Mouse (Mus musculus): ENCODE data around the gene Pdpn.

Pdpn gene

DNA sequence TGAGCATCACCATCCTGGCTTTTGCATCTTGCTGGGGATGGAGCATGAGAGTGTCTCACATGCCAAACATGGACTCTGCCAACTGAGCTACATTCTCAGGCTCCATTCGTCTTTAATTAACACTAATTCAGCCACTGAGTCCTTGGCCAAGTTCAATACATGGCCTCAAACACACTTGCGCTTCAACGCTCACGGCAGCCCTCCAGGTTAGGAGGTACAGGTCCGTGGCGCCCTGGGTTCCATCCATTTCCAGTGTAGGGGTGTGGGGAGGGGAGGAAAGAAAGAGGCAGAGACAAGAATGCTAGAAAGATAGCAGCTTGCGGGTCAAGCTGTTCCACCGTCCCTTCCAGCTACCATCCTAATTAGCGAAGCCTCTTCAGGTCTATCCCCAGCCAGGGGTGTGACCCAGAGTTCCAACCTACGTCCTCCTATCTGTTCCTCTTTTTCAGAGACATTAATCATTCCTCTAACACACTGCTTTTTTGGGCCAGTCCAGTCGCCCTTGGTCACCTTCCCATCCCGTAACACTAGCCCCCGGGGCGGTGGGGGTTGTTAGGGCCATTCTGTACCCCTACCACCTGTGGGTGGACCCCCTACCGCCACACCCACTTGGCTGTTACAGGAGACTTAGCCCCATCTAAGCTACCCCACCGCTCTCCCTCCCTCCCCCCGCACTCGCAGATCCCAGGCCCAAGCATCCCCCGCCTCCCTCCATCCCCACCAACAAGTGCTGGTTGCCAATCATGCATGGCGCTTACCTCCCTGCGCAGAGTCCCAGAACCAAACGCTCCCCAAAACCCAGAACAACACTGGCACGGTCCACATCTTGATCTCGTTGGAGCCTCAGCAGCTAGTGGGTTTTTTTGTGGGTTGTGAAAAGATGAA lies 691 bp downstream of the Pdpn start:
- ATAC-seq (ENCODE audit: low TSS enrichment): no peak

- ATAC-seq (ENCODE audit: low TSS enrichment): no peak
These were observed 2.3 kb downstream of the Pdpn start for GRCm38 (mm10) chr4:143297016-143297556.

DNA sequence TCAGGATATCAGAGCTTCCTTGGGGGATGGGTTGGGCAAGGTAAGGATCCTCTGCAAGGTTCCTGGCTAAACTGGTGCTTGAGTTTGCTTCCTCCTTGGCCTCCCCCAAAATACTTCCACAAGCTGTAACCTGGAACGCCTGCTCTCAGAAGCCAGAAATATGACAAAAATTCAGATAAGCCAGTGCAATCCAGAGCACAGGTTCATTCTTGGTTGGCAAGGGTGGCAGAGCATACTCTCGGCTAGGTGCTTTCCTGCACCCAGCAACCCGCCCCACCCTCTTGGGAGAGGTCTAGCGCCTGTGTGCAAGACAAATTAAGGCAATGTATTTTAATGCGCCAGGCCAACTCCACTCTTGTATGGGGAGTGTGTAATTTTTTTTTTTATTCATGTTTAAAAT lies 3.2 kb downstream of the Pdpn start:
- no peak for ATAC-seq (ENCODE audit: low TSS enrichment)

GRCm38 (mm10) chr4:143294324-143294723 lies 5.0 kb downstream of the Pdpn start:
- no peak for ATAC-seq (ENCODE audit: low TSS enrichment)

DNA sequence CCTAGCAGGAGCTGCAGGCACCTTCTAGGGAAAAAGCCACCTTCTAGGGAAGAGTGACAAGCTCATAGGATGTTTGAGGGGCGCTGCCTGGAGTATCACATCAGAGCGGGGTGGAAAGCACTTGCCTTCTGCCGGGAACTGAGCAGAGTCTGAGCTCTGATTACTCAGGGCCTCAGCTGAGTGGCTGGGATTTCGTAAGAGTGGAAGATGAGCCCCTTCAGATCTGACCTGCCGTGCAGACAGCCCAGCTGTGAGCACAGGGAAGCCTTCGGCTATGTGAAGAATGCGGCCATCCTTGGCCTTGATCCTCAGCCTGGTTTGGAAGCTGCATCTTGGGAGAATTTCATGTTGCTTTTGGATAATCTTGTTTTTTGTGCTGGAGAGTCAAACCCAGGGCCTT lies 10.5 kb downstream of the Pdpn start:
- no peak for ATAC-seq (ENCODE audit: low TSS enrichment)

DNA sequence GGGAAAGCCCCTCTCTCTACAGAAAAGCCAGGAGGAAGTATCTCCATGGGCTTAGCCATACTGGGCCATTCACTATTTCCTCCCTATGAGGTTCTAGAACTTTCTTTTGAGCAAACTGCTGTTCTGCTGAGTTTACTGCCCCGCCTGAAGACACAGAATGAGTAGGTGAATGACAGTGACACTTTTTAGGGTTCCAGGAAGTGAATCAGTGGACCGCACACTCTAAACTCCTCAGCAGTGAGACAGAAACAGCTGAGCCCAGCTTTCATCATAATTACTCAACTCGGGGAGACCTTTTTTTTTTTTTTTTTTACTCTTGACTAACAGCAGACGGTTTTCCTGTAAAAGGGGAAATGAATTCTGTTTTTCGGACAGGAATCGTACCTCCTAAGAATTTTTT lies 10.9 kb downstream of the Pdpn start:
- no peak for ATAC-seq (ENCODE audit: low TSS enrichment)

- no peak for ATAC-seq (ENCODE audit: low TSS enrichment)
These were observed 12.3 kb downstream of the Pdpn start for GRCm38 (mm10) chr4:143287065-143287464.

- ATAC-seq (ENCODE audit: low TSS enrichment): no peak
These were observed 19.2 kb downstream of the Pdpn start for GRCm38 (mm10) chr4:143280166-143280565.

DNA sequence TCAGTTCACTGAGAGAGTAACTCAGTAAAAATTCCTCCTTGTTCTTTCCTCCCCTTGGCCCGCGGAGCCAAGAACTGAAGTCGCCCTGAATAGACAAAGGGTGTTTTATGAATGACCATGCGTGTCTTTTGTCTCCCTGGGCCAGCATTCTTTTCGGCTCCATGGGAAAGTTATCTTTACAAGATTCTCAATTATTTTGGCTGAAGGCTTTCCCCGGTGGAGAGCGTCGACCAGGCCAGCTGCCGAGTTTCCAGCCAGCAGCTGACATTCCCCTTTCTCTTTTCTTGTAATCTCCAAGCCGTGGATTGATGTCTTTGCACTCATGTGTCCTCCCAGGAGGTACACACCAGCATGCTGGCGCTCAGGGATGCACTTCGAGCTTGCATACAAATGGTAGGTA lies 19.7 kb downstream of the Pdpn start:
- ATAC-seq (ENCODE audit: low TSS enrichment): no peak

DNA sequence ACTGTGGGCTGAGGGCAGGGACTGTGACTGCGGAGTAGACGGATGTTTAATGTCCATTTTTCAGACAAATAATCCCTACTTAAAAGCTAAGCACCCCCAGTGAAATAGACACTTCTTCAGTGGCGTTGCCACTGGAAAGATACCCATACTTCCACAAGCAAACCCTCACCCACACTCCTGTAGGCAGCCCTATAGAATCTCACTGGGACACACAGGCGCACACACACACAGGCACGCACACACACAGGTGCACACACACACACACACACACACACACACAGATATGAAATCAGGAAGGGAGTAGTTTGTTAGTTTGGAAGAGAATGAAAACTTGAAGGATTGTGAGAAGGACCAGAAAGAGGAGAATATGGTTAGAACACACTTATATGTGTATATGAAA lies 20.3 kb downstream of the Pdpn start:
- ATAC-seq (ENCODE audit: low TSS enrichment): no peak

GRCm38 (mm10) chr4:143278429-143278871 lies 20.9 kb downstream of the Pdpn start:
- peak; percentile 91 for ATAC-seq (ENCODE audit: low TSS enrichment)

- ATAC-seq (ENCODE audit: low TSS enrichment): no peak
These were observed 22.0 kb downstream of the Pdpn start for GRCm38 (mm10) chr4:143277319-143277718.

DNA sequence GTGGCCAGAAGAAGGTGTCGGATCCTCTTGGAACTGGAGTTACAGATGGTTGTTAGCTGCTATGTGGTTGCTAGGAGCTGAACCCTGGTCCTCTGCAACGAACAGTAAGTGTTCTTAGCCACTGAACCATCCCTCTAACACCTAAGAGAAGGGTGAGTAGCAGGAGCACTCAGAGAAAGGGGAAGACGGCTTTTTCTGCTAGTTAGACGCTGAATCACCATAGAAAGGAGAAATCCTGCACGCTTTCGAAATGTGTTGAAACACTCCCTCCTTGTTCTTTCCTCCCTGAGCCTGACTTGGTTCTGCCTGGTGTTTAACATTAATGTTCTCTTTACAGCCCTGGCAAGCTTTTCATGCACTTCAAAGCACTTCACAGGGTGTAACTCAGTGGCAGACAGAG lies 27.8 kb downstream of the Pdpn start:
- ATAC-seq (ENCODE audit: low TSS enrichment): no peak

GRCm38 (mm10) chr4:143270903-143271302 lies 28.5 kb downstream of the Pdpn start:
- ATAC-seq (ENCODE audit: low TSS enrichment): no peak

DNA sequence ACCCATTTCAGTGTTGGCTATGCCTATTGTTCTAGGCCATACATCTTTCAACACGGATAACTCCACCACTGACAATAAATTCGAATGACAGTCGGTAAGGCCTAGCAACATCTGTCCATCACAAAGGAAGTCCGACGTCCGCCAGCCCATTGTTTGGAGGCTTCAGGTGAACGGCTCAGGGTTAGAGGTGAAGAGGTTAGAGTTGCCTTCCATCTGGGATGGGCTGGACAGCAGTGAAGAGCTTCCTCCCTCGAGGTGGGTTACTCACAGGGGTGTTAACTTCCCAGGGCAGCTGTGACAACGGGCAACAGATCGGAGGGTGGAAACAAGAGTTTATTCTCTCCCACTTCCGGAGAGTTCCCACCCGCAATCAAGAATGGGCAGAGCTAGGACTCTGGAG lies 36.7 kb downstream of the Pdpn start:
- no peak for ATAC-seq (ENCODE audit: low TSS enrichment)

- no peak for ATAC-seq (ENCODE audit: low TSS enrichment)
These were observed 39.5 kb downstream of the Pdpn start for GRCm38 (mm10) chr4:143259718-143260349.

GRCm38 (mm10) chr4:143258517-143258916 lies 40.8 kb downstream of the Pdpn start:
- ATAC-seq (ENCODE audit: low TSS enrichment): peak; percentile 50; the same call in 1 of the 2 replicates

GRCm38 (mm10) chr4:143257971-143258370 lies 41.4 kb downstream of the Pdpn start:
- ATAC-seq (ENCODE audit: low TSS enrichment): no peak

DNA sequence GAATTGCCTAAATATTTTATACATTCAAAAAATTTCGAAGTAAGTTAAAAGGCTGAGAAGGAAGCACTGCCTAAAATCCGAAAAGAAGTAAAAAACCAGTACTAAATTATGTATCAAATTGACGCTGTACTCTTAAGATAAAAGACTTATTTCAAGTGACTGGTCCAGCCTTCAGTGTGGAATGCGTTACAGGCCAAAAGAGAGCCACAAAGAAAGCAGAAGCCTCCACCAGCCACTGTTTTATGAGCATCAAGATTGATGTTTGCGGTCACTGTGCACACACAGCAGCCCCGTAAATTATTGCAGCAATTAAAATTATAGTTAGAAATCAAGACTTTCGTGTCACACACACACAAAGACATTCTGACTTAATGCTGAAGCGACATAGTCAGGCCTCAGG lies 43.8 kb downstream of the Pdpn start:
- no peak for ATAC-seq (ENCODE audit: low TSS enrichment)

DNA sequence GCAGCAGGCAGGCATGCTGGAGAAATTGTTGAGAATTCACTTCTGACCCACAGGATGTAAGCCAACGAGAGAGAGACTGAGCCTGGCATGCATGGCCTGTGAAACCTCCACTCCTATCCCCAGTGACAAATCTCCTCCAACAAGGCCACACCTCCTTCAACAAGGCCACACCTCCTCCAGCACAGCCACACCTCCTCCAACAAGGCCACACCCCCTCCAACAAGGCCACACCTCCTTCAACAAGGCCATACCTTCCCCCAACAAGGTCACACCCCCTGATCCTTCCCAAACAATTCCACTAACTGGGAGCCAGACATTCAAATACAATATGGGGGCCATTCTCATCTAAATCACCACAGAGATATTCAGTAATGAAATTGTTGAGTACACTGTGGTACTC lies 46.0 kb downstream of the Pdpn start:
- no peak for ATAC-seq (ENCODE audit: low TSS enrichment)

DNA sequence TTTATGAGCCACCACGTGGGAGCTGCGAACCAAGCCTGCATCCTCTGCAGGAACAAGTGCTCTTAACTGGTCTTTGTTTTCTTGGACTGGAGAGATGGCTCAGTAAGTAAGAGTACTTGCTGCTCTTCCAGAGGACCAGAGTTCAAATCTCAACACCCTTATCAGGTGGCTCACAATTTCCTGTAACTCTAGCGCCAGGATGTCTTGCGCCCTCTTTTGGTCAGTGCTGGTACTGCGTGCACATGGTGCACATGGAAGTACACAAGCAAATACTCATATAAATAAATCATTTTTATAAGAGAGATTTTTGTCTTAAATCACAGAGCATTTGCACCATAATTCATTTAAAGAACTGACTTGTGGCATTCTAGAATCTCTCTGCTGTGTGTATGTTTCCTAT lies 51.3 kb downstream of the Pdpn start:
- ATAC-seq (ENCODE audit: low TSS enrichment): no peak

GRCm38 (mm10) chr4:143241294-143241693 lies 58.1 kb downstream of the Pdpn start:
- no peak for ATAC-seq (ENCODE audit: low TSS enrichment)

- ATAC-seq (ENCODE audit: low TSS enrichment): no peak
These were observed 59.7 kb downstream of the Pdpn start for GRCm38 (mm10) chr4:143239615-143240201.
